Mouse (Mus musculus) T-cell, adult 66 days (primary cell): ENCODE results near the gene Ang. TPM values are rescaled to one million over a fixed set of nuclear protein-coding genes. Genes with fewer than 3 reads are reported as not detected.

Experiments
- total RNA-seq, 2 experiments: library from RNA; stranded (reverse); gene quantifications; 3 replicates in 1 of 2; 4 replicates in 1 of 2; pipeline ENCODE4 v1.2.4; 2023

Gene Ang
- total RNA-seq: not detected

DNA sequence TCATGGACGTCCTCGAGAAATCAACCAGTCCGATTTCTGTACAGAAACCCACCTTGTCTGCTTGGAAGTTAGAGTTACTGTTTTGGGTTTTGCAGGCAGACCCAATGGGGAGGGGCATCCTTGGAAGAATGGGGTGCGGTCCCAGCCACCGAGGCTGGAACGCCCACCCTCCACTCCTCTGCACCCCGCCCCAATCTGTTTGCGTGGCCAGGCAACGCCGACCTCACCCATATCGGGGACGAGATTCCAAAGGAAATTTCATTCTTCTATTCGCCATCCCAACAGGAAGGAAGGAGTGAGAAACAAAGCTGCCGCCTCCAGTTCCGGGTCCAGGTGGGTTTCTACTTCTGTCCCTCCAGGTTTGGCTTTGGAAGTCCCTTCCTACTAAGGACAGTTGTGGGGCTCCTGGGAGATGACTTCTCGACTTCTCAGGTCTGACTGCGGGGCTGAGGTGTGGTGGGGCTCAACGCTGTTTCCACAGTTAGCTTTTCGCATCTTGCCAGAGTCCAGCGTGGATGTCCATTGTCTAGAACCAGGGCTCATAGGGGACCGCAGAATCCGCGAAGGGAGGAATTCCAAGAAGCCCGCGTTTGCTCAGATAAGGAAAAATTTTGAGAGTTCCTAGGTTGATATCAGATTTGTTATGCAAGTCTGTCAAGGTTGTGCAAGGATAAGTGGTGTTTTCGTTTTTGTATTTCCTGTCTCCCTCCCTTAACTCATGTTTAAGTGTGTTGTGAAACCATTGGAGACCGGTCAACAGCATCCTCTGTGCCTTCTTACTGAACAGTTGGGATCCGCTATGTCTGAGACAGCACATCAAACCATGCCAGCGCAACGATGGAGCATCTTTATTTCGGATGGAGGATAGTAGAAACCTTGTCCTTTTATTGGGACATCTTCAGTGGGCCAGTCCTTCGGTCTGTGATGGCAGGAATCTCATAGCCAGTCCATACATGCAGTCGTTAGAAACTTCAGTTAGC lies at the start of gene Ang, which contains the start of gene Rnase4:
Gene Ang (plus strand): TSS at position 230 of the 980 bp plus-strand sequence.
Gene Rnase4 (plus strand): TSS at position 157 of the 980 bp plus-strand sequence.

DNA sequence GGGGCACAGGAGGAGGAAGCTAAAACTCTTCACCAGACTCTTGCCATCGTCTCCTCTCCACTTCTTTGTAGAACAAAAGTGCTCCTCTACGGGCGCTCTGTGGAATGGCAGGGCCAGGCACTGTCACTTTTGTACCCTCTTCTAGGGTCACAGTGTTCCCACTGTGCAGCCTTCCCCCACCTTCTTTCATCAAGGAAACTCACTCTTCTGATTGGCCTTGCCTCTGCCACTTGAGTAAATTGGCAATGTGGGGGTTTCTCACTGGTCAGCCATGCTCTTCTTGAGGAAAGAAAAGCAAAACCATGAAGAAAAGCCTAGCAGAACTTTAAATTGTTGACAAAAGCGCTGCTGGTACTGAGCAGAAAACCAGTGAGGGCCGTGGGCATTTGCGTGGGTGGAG lies 49.2 kb upstream of the Ang start, which contains the start of gene Rnase9:
Gene Rnase9 (minus strand): TSS at position 101 of the 400 bp plus-strand sequence.

DNA sequence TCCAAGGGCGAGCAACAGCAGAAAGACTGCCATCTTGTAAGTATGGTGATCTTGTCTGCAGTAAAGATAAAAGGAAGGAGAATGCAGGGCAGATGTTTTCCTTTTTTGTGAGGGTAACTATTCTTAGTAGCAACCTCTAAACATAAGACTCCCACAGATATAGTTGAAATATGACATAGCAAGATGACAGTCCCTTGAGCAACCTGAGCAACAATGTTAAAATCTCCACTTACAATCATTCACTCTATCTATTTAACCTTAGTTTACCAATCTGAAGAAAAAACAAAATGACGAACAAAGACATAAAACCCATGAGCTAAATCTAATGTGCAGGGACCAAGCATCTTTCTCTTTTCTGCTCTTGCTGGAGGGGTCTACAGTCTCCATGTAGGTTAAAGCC lies 40.9 kb upstream of the Ang start, which contains the start of gene Rnase11:
Gene Rnase11 (minus strand): TSS at position 101 of the 400 bp plus-strand sequence.

DNA sequence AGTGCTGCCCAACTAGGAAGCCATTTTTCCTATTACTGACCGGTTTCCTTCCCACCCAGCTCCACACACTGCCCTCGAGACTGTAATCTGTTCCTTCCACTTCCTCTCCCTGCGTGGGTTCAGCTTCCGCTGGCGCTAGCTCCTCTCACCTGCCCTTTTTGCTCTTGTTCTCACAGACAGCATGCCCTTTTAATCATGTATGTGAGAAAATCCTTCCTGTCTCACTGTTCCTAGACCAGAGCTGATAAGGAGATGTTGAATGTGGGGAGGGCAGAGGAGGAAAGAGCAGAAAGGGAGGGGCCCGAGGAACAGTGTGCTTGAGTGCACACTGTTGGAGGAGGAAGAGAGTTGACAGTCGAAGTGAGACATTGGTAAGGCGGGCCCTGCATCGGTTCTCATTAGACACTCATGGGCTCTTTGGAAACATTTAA lies 33.5 kb upstream of the Ang start, which contains the start of gene Rnase12:
Gene Rnase12 (minus strand): TSS at position 261 of the 431 bp plus-strand sequence.

DNA sequence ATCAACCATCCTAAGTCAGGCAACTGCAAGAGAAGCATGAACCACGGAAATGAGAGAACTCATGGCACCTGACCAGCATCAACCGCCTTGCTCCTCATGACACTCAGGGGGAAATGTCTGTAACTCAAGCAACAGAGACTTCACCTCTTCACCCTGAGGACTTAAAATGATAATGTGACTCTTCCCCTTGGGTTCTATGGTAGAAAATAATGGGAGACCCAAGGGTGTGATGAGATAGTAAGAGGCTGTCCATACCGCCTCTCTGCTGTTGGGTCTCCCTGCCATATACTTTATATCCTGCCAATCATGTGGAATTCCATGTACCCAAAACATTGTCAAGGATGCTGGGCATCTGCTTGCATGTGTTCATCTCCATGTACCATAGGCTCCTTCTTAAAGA lies 16.6 kb upstream of the Ang start, which contains the start of gene Olfr750:
Gene Olfr750 (minus strand): TSS at position 101 of the 400 bp plus-strand sequence.

DNA sequence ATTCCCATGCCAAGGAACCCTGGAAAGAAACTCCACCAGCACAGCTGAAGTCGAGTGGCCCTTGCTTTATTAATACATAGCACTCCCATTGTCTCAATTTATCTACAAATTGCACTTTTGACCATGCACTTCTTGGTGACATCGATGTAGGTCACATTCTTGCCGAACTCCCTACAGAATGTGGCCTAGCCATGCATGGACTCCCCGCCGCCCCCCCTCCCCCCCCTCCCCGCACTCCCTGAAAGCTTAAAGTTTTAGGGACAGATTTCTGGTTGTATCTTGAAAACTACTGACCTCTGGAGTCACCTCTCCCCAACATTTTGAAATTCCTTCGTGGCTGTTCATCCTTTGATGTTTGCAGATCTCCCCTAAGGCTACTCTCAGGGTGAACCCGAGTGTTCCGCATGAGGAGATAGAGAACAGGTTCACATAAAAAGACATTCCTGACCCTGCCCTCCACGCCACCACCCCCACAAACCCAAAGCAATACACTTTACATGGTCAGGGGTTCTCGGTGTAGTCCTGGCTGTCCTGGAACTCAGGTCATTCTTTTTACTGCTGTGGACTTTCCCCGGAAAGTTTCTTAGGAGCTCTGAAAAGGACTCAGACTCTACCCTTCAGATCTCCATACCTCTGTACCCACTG lies 23.1 kb downstream of the Ang start, which contains the start of gene Eddm3b:
Gene Eddm3b (plus strand): TSS at position 511 of the 645 bp plus-strand sequence.

DNA sequence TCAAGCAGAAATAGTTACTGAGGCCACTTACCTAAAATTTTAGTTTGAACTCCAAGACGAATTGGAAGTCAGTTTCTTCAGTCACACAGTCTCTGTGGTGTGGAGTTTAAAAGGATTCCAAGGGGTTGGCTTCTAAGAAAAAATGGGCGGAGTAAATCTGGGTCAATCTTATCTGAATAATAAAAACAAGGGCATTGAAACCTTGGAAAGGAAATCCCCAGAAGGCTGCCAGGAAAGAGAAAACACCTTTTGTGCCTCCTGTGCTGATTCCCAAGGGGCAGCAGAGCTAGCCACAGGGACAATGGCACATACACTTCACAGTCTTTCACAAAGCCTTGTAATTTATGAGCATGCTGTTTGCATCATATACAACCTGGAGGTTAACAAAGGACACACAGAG lies 55.7 kb downstream of the Ang start, which contains the start of gene Rnase1:
Gene Rnase1 (minus strand): TSS at position 101 of the 400 bp plus-strand sequence.

Other genes with a start within 250 kb of the Ang start
- gene Tep1, start 220.6 kb upstream of the Ang start, total RNA-seq: 10 to 100 TPM; 40.3 to 43.6 TPM
- gene Klhl33, start 193.6 kb upstream of the Ang start, total RNA-seq: not detected
- gene Osgep, start 166.3 kb upstream of the Ang start, total RNA-seq: 10 to 100 TPM; 29.2 to 31.8 TPM
- gene Apex1, start 166.2 kb upstream of the Ang start, total RNA-seq: 10 to 100 TPM; 45.3 to 49.3 TPM
- 10 to 100 TPM; 72.8 to 86.5 TPM for gene Pip4p1, start 160.3 kb upstream of the Ang start, total RNA-seq
- gene Pnp, start 160.1 kb upstream of the Ang start, total RNA-seq: 10 to 100 TPM; 14.9 to 29.4 TPM
- 10 to 100 TPM in 1 of 2 experiments, 1 to 10 TPM in 1; 9.2 to 28.2 TPM for gene Gm49342, start 146.6 kb upstream of the Ang start, total RNA-seq
- 1 to 10 TPM in 1 of 2 experiments, under 1 TPM in 1; 0.56 to 1.3 TPM for gene Pnp2, start 135.2 kb upstream of the Ang start, total RNA-seq
- gene Rnase10, start 83.4 kb upstream of the Ang start, total RNA-seq: not detected
- gene Rnase9, start 49.3 kb upstream of the Ang start, total RNA-seq: not detected
- not detected for gene Rnase11, start 41.0 kb upstream of the Ang start, total RNA-seq
- gene Rnase12, start 33.5 kb upstream of the Ang start, total RNA-seq: not detected
- gene Olfr750, start 16.7 kb upstream of the Ang start, total RNA-seq: not detected
- gene Rnase4, start 73 bp upstream of the Ang start, total RNA-seq: 1 to 10 TPM in 1 of 2 experiments, under 1 TPM in 1; 0.76 to 1.7 TPM
- not detected for gene Eddm3b, start 23.3 kb downstream of the Ang start, total RNA-seq
- gene Rnase6, start 32.8 kb downstream of the Ang start, total RNA-seq: 1 to 10 TPM; 3.9 to 4.3 TPM
- not detected for gene Rnase1, start 55.6 kb downstream of the Ang start, total RNA-seq
- not detected for gene Rnase2b, start 71.1 kb downstream of the Ang start, total RNA-seq
- gene Ang2, start 108.0 kb downstream of the Ang start, total RNA-seq: not detected
- gene Ear14, start 112.2 kb downstream of the Ang start, total RNA-seq: not detected
- gene Rnase2a, start 165.0 kb downstream of the Ang start, total RNA-seq: not detected